19 mouse cellular contexts compared by ENCODE assay signal in the genomic region with DNA sequence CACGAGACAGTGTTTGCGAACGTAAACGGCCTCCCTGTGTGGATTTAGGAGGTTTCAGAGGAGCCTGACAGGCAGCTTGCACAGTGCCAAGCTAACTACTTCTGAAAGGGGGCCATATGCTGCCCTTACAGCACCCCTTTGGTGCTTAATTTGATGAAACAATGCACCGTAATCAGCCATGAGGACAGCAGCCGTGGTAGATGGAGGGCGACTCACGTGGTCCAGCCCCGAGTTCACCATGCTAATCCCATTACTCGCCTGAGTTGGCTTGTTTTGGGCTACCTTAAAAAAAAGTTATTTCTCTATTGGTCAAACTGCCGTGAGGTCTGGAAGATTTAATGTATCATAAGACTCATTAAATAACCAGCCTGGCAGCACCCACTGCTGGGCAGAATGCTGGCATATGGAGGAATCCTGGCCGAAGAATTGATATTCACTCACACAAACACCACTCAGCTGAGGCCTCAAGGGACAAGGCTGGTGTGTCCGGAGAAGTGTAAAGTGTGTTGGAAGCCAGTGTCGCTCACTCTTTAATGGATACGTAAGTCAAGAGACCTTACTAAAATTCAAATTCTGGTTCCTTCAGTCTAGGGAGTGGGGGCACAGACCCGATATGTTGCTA. TPM values are rescaled to one million over a fixed set of nuclear protein-coding genes. Genes with fewer than 3 reads are reported as not detected.
DNase-seq lines count a peak whose midpoint lies in the region; ATAC-seq lines count a peak whose summit lies in the region.
"Had no signal": no experiment of that assay in that cellular context is flagged by ENCODE, and none has a peak within 500 bp of the region (broad histone marks: within the 10 kb centered on the region; RNA-seq: fewer than 3 reads in every experiment).

No protein-coding gene starts in this region.

- H3K4me2 ChIP-seq in embryonic facial prominence, embryonic 14.5 days (ENCODE audit: low read depth, low read length), result no peak overlapping the region
- peak overlapping the region; percentile 19; the same call in 1 of the 2 replicates for H3K4me2 ChIP-seq in hindbrain, embryonic 14.5 days (replicated peaks)
- peak overlapping the region; percentile 21; the same call in 1 of the 2 replicates for H3K4me2 ChIP-seq in midbrain, embryonic 15.5 days
- H3K4me2 ChIP-seq: kidney, embryonic 15.5 days had no signal

- no peaks in the 10 kb centered on the region for H3K9me3 ChIP-seq in embryonic facial prominence, embryonic 14.5 days (ENCODE audit: control insufficient read depth, low read length)
- no peaks in the 10 kb centered on the region for H3K9me3 ChIP-seq in hindbrain, embryonic 14.5 days (ENCODE audit: control insufficient read depth, low read length)
- H3K9me3 ChIP-seq in midbrain, embryonic 15.5 days, result no peaks in the 10 kb centered on the region
- H3K9me3 ChIP-seq: kidney, embryonic 15.5 days had no signal

- no peaks in the 10 kb centered on the region for H3K4me1 ChIP-seq in embryonic facial prominence, embryonic 14.5 days (ENCODE audit: control insufficient read depth, insufficient read depth, low read length)
- no peaks in the 10 kb centered on the region for H3K4me1 ChIP-seq in hindbrain, embryonic 14.5 days (replicated peaks; ENCODE audit: control insufficient read depth, insufficient read depth, low read length)
- H3K4me1 ChIP-seq in midbrain, embryonic 15.5 days, result peaks cover 9% of the 10 kb centered on the region; the same call in 1 of the 2 replicates
- H3K4me1 ChIP-seq: kidney, embryonic 15.5 days had no signal

- ATAC-seq in embryonic facial prominence, embryonic 14.5 days (ENCODE audit: low read depth), result peak; percentile 30; the same call in 1 of the 2 replicates
- no peak for ATAC-seq in hindbrain, embryonic 14.5 days (ENCODE audit: low FRiP score)
- peak; percentile 63 for ATAC-seq in midbrain, embryonic 15.5 days (replicated peaks)
- ATAC-seq in monocyte, adult 5-6 weeks (replicated peaks; ENCODE audit: insufficient number of reproducible peaks, low FRiP score, low TSS enrichment, poor library complexity, severe bottlenecking), result no peak
- ATAC-seq in activated CD4-positive, CD25-positive, alpha-beta regulatory T cell, adult 4 months, result no peak
- ATAC-seq: inflammation-experienced regulatory T-cells, adult 6 months had no signal

- H3K27me3 ChIP-seq in embryonic facial prominence, embryonic 14.5 days (replicated peaks; ENCODE audit: control insufficient read depth, insufficient read depth, low read length), result peaks cover 14% of the 10 kb centered on the region
- H3K27me3 ChIP-seq in hindbrain, embryonic 14.5 days (ENCODE audit: control insufficient read depth, insufficient read depth, low read length), result peaks cover 24% of the 10 kb centered on the region
- H3K27me3 ChIP-seq in midbrain, embryonic 15.5 days (replicated peaks), result peaks cover 18% of the 10 kb centered on the region

- DNase-seq in cerebellum, postnatal 10 days, result peak; percentile 52 to 62
- DNase-seq in cerebellum, adult 11-12 months, result no peak
- peak; percentile 45 for DNase-seq in embryonic facial prominence, embryonic 14.5 days (ENCODE audit: low spot score)
- DNase-seq in hindbrain, embryonic 14.5 days (ENCODE audit: low spot score), result peak; percentile 50
- no peak for DNase-seq in right cerebral cortex, postnatal 10 days (ENCODE audit: low spot score in 2 of 2)
- DNase-seq: adrenal gland, postnatal 14 days; gastrocnemius, adult 2 months; heart, adult 18-20 months; lung, adult 18-20 months; lung, postnatal 4 days; thymus, adult 2 months had no signal

- H3K9ac ChIP-seq in embryonic facial prominence, embryonic 14.5 days (ENCODE audit: low read depth, low read length), result no peak overlapping the region
- no peak overlapping the region for H3K9ac ChIP-seq in hindbrain, embryonic 14.5 days
- no peak overlapping the region for H3K9ac ChIP-seq in midbrain, embryonic 15.5 days
- H3K9ac ChIP-seq: kidney, embryonic 15.5 days had no signal

- H3K27ac ChIP-seq in embryonic facial prominence, embryonic 14.5 days (replicated peaks; ENCODE audit: low read depth, low read length), result no peak overlapping the region
- no peak overlapping the region for H3K27ac ChIP-seq in hindbrain, embryonic 14.5 days
- no peak overlapping the region for H3K27ac ChIP-seq in midbrain, embryonic 15.5 days
- H3K27ac ChIP-seq: gastrocnemius, adult 2 months; kidney, embryonic 15.5 days; left cerebral cortex, adult 2 months had no signal

- WGBS in embryonic facial prominence, embryonic 14.5 days, result 60% methylated on average over 16 of the region's 16 CpGs
- WGBS in hindbrain, embryonic 14.5 days, result 44% methylated on average over 16 of the region's 16 CpGs
- 18% methylated on average over 16 of the region's 16 CpGs for WGBS in midbrain, embryonic 15.5 days

- H3K36me3 ChIP-seq in embryonic facial prominence, embryonic 14.5 days (ENCODE audit: control insufficient read depth, insufficient read depth, low read length), result no peaks in the 10 kb centered on the region
- no peaks in the 10 kb centered on the region for H3K36me3 ChIP-seq in hindbrain, embryonic 14.5 days (replicated peaks; ENCODE audit: control insufficient read depth, insufficient read depth)
- H3K36me3 ChIP-seq in midbrain, embryonic 15.5 days (replicated peaks), result no peaks in the 10 kb centered on the region
- H3K36me3 ChIP-seq: kidney, embryonic 15.5 days had no signal

- H3K4me3 ChIP-seq in embryonic facial prominence, embryonic 14.5 days (ENCODE audit: low read depth, low read length), result no peak overlapping the region
- no peak overlapping the region for H3K4me3 ChIP-seq in hindbrain, embryonic 14.5 days (replicated peaks; ENCODE audit: low read length)
- no peak overlapping the region for H3K4me3 ChIP-seq in midbrain, embryonic 15.5 days
- H3K4me3 ChIP-seq: gastrocnemius, adult 2 months; kidney, embryonic 15.5 days; left cerebral cortex, adult 2 months had no signal

RNA-seq across cellular contexts. Expression of gene 4932438H23Rik, which starts 4.6 kb away (rescaled TPM):
- 0.49 and 0.72 TPM in 2 replicates for polyA plus RNA-seq in embryonic facial prominence, embryonic 14.5 days (2014; fragmentation: Nextera tagmentation; extraction: Ambion mirVana)
- polyA plus RNA-seq in hindbrain, embryonic 14.5 days (2014; fragmentation: Nextera tagmentation; extraction: Ambion mirVana), result 0.76 and 1.5 TPM in 2 replicates
- polyA plus RNA-seq in midbrain, embryonic 15.5 days (2015; fragmentation: Nextera tagmentation; extraction: Ambion mirVana), result 0.72 and 1.3 TPM in 2 replicates
- total RNA-seq in monocyte, adult 5-6 weeks (2017), result 2.3 TPM in 1 of 3 replicates, not detected in the others
- polyA plus RNA-seq in activated CD4-positive, CD25-positive, alpha-beta regulatory T cell, adult 4 months (2017; shearing (Covaris generic)), result 1 to 10 TPM in 1 of 2 experiments, under 1 TPM in 1; 0.22 to 1.0 TPM
- total RNA-seq: adrenal gland, postnatal 14 days; CH12.LX had no signal
- polyA plus RNA-seq: heart, embryonic 16.5 days had no signal

RNA-seq across cellular contexts. Expression of gene Paxbp1, which starts 55.2 kb away (rescaled TPM):
- polyA plus RNA-seq in embryonic facial prominence, embryonic 14.5 days (2014; fragmentation: Nextera tagmentation; extraction: Ambion mirVana), result 51.8 and 58.2 TPM in 2 replicates
- polyA plus RNA-seq in hindbrain, embryonic 14.5 days (2014; fragmentation: Nextera tagmentation; extraction: Ambion mirVana), result 64.7 and 71.6 TPM in 2 replicates
- polyA plus RNA-seq in midbrain, embryonic 15.5 days (2015; fragmentation: Nextera tagmentation; extraction: Ambion mirVana), result 71.4 and 80.7 TPM in 2 replicates
- 135 to 183 TPM (median 160 TPM) in 3 replicates for total RNA-seq in monocyte, adult 5-6 weeks (2017)
- 10 to 100 TPM; 83.2 to 84.4 TPM for polyA plus RNA-seq in activated CD4-positive, CD25-positive, alpha-beta regulatory T cell, adult 4 months (2017; shearing (Covaris generic))

Comparison
In these comparisons a context has a peak if more than half of its experiments do, and no peak if none do; other contexts are left out.
1. DNase-seq: peak in cerebellum, postnatal 10 days (2 of 2), embryonic facial prominence, embryonic 14.5 days (single experiment) and hindbrain, embryonic 14.5 days (single experiment); none in cerebellum, adult 11-12 months (single experiment) and right cerebral cortex, postnatal 10 days (0 of 2).
2. ATAC-seq: peak in embryonic facial prominence, embryonic 14.5 days (single experiment) and midbrain, embryonic 15.5 days (single experiment); none in hindbrain, embryonic 14.5 days (single experiment), monocyte, adult 5-6 weeks (single experiment) and activated CD4-positive, CD25-positive, alpha-beta regulatory T cell, adult 4 months (single experiment).